Mouse (Mus musculus) c-Kit-positive CD71-positive TER-119-positive erythroid progenitor cells, embryonic 14.5 days (primary cell): ENCODE measurements around the gene Kif14.
A peak's percentile ranks its signal among the peaks of the same experiment; 100 is the strongest.

Experiments used
- DNase-seq: peaks from one replicate; pipeline ENCODE4 v3.0.0-alpha.2; 2013; ENCODE audit warnings: low spot score

Kif14 gene

DNA sequence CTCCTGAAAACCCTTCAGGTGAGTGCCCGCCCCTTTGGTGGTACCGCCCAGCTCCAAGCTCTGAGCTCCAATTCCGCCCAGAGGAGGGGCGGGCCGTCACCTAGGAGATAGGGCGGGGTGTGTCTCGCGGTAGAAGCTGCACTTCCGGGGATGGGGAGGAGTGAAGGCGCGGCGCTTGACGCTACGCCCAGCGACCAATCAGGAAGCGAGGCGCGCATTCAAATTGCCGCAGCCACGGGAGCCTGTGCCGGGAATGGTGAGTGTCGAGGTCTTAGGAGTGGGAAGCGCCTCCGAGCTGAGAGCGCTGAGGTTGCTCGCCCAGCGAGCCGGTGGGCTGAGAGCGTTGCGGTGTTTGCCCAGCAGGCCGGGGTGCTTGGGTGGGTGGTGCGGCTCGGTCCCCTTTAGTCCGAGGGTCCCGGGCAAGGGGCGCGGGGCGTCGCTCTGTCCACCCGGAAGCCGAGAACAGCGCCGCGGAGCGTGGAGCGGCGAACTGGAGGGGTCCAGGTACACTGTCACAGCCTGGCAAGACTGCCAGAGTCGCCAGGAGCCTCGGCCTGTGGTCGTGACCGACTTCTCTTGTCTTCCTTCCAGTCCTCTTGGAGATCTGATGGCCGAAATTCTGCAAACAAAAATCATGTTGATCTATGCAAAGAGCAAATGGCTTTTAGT, at the start of gene Kif14:
Gene Kif14 (plus strand): TSS at position 201 of the 669 bp plus-strand sequence.
- peak; percentile 99 for DNase-seq

DNA sequence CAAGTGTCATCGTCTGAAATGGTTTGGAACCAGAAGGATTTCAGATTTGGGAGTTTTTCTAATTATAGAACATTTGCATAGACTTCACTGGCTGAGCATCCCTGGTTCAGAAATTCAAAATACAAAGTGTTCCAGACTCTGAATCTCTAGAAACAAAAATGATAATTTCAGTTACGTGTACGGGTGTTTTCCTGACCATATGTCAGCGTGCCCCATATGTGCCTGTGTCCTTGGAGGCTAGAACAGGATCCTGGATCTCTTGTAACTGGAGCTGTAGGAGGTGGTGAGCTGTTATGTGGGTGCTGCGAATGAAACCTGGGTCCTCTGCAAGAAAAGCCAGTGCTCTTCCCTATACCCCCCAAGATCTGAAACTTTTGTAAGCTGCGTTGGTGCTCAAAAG, 47.8 kb upstream of the Kif14 start:
- DNase-seq = no peak

DNA sequence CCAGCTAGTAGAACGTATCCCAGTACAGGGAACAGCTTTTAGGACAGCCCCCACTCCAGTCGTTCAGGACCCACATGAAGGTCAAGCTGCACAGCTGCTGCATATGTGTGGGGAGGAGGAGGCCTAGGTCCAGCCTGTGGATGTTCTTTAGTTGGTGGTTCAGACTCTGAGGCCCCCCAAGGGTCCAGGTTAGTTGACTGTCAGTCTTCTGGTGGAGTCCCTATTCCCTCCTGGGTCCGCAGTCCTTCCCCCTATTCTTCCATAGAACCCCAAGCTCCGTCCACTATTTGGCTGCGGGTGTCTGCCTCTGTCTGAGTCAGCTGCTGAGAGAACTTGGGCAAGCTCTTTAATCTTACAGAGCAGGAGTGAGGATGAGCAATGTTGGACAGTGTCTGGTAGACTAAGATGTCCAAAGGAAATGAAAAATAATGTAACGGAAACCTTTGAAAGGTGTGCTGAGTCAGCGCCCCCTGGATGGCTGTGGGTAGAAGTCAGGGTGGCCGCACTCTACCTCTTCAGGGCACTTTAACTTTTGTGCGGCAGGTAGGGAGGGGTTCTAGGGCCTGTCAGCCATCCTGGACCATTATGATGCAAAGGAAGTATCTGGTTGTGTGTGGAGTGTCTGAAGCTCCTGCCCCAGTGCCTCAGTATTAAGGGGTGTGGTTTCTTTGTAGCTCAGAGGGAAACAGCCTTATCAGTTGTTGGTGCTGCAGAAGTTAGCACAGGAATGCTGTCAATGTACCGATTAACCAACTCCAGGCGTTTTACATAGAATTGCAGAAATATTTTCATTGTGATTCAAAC, 38.8 kb upstream of the Kif14 start:
- DNase-seq = peak; percentile 75

DNA sequence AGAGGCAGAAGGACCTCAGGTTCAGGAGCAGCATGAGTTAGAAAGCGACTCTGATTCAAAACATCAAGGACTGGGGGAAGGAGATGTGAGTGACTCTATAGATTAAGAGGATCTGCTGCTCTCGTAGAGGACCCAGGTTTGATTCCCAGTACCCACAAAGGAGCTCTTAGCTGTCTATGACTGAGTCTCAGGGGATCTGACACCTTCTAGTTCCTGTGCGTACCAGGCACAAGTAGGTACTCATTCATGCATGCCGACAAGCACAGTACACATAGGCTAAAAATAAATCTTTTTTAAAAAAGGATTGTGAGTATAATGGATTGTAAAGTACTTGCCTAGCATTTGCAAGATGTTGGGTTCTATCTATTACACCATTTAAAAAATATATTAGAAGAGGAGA, 37.2 kb upstream of the Kif14 start:
- DNase-seq = no peak

DNA sequence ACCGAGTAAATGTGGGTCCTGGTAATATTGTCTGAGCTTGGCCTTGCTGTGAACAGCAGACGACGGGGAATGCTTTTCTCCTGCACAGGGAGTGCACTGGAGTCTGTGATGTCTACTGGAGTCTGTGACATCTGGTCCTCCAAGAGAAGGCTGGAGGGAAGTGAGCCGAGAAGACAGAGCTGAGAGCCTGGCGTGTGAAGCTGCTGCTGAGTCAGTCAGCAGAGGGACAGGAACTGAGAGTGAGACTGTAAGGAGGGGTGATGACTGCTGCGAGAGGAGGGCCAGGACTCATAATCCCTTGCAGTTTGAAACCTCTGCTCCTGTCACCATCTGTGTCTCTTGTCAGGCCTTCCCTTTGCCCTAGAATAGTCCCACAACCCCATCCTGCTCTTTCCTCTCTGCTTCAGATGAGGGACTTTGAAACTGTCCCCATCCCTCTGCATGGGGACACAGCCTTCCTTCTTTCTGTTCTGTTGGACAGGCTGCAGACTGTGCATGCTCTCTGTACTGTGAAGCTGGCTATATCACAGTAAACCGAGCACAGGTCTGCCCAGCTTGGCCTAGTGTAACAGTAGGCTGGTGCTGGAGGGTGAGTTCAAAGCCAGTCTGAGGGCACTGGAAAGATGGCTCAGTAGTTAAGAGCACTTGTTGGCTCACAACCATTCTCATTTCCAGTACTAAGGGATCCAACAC, 35.9 kb upstream of the Kif14 start:
- DNase-seq = no peak

DNA sequence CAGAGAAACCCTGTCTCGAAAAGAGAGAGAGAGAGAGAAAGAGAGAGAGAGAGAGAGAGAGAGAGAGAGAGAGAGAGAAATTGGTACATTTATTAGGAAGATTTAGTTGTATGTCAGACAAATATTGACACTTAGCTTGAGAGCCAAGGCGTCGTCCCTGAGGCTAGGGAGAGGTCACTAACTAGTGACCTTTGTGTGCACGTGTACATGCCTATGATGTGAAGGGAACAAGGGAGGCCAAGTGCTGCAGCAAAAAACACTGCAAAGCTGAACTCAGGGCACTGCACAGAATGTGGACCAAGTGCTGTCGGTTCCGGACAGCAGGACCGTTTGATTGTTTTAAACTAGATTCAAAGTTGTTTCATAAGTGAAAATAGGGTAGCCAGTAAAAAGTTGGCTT, 25.4 kb upstream of the Kif14 start:
- no peak for DNase-seq

DNA sequence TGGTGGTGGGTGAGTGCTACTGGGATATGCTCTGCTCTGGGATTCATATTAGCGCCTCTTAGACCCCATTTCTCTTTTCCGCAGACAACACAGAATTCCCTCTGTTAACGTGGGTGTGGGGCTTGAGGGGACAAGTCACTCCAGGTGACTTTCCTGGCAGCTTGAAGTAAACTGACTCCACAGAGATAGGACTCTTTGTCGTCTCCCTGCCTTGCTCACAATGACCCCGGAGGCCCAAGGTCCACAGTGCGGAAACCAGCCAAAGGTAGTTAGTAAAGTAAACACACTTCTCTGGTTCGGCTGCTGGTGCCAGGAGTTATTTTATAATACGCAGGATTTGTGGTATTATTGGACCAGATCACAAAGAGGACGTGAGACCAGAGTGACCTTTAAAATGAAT, 23.3 kb upstream of the Kif14 start:
- DNase-seq = no peak

DNA sequence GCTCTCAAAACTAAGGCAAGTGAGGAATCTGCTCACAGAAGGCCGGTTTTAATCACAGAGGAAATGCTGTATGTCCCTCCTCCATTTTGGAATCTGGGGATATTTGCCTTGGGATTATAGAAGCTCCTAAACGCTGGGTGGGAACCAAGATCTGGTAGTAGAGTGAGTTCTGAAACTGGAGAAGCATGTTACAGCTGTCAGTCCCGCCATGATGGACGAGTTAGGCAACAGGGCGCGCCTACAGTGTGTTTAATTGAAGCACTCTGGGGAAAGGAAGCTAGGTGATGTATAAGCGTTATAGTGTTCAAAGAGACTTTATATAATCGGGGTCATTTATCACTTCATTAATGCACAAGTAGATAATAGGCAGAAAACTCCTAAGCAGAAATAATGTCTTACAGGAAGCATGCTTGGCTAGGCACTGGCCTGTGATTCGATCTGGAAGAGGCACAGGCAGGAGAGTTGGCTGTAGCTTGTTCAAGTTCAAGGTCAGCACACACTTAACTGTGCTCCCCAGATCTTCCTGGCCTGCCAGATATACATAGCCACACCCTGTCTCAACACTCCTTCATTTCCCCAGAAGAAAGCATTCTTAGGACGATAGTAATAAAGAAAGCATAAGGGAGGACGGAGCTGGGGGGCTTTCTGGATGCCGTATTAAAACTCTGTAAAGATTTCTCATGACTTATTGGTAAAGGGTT, 21.4 kb upstream of the Kif14 start:
- peak; percentile 85 for DNase-seq

DNA sequence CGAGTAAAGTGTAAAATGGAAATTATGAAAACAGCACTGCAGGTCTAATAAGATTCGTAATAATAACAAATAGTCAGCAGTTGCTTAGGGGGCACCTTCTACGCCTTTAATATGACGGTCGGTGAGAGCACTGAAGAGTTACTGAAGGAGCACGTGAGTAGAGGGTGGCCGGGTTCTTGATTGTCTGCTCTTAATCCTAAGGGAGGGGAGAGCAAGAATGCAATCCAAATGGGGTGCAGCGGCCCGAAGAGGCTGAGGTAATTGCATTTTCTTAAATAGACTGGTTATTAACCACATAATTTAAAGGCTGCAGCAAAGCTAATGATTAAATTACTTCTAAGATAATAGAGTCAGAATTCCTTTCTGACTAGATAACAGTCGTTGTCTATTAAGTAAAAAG, 19.2 kb upstream of the Kif14 start:
- DNase-seq = no peak

DNA sequence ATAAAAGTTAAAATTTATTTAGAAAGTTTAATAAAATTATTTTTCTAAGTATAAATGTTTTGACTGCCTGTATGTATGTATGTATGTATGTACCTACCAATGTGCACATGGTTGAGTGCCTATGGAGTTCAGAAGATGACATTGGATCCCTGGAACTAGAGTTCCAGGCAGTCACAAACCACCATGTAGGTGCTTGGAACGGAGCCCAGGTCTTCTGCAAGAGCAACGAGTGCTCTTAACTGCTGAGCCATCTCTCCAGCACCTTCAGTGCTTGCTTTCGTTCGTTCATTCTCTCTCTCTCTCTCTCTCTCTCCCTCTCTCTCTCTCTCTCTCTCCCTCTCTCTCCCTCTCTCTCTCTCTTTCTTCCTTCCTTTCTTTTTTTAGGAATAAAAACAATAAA, 18.8 kb upstream of the Kif14 start:
- no peak for DNase-seq

DNA sequence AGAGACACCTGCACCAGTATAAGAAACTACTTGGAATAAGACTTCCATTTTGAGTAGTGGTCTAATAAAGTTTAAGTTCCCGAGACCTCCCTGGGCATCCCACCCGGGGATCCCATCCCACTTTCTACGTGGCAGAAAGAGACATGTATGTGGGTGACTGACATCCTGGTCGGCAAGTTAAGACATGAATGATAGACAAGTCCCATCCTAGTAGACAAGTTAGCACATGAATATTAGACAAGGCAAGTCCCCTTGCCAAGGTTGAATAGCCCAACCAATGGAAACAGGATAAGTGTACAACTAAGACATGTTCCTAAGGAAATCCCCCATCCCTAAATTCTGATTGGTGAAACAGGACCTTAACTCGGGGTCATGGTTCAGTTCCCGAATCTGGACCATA, 16.6 kb upstream of the Kif14 start:
- DNase-seq = no peak

DNA sequence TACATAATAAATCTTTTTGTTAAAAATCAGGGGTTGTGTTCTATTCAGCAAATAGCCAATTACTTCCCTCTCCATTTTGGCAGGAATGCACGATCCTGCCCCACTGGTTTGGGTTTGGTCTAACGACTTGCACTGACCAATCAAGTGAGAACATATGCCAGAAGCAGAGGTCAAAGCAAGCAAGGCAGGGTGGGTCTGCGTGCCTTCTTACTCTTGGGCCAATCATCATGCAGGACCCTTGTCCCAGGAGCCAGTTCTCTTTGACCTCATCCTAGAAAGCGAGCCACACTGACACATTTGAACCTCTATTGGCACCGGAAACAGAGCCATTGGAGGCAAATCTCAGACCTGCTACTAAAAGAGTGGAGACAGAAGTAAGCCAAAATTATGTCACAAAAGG, 15.9 kb upstream of the Kif14 start:
- no peak for DNase-seq

DNA sequence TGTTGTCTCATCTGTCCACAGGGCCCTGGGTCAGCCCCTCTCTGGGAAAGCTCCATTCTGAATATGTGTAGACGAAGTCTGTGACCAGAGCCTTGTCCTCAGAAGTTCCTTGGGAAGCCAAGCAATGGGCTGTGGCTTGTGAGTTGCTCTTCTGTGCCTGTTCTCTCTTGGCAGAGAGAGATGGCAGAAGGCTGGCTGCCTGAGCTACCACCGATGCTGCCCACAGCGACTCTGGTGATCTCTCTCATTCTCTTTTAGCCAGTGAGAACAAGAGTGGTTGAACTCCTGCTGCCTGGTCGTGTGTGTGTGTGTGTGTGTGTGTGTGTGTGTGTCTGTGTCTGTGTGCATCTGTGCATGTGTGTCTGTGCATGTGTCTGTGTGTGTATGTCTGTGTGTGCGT, 13.7 kb upstream of the Kif14 start:
- DNase-seq = no peak

DNA sequence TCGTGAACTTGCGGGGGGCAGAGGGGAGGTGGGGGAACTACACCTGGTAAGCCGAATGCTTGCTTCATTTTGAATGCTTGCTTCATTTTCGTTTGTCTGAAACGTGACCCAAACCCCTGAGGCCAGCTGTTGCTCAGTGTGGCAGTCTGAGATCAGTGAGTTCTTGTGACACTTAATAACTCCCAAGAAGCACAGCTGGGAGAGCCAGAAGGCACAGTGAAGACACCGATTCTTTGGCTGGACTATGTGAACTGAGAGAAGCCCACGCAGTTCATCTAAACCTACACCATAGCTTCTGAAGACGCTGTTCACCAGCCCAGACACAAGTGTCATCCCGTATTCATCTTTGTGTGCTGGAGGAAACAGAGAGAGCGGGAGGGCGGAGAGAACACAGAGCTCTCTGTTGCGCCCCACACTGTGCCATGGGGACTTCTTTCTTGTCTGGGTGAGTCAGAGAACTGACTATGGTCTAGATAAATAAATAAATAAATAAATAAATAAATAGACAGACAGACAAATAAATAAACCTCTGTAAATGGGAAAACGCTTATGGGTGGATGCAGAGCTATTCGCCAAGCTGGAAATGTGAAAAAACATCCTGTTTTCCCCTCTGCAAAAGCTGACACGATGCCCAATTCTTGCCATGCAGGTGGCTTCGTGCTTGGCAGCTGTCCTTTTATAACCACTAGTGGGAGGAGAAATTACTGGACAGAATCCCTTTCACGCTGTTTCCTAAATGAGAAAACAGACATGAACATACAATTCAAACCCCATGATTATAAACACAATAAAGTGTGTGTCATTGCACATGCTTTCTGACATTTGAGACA, 10.2 kb upstream of the Kif14 start:
- no peak for DNase-seq

DNA sequence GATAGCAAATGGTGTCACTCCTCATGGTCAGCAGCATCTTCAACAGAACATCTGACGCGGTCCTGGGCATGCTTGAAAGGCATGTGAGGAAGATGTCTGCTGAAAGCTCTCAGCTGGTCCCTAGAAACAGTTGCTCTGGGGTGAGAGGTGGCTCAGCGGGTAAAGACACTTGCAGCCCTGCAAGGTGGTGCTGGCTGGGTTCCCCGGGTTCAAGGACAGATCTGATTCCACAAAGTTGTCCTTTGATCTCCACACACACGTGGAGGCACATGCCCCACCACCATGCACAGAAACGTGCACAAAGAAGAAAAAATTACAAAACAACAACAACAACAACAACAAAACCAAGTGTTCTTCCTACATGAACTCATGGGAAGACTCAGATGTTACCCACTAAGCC, 9.4 kb upstream of the Kif14 start:
- DNase-seq = no peak

DNA sequence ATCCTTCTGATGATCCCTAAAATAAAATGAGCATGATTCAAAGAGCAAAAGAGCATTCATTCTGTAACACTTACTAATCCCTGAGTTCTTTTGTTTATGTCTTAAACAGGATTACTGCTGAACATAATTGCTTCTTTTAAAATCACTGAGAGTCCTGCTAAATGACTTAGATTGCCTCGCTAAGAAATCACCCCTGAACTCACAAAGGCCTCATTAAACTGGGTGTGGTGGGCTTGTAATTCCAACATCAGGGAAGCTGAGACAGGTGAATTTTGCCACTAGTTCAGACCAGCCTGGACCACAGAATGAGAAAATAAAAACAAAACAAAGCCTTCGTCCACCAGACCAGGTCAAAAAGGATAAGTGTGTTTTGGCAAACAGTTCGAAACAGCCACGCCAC, 8.7 kb upstream of the Kif14 start:
- no peak for DNase-seq

DNA sequence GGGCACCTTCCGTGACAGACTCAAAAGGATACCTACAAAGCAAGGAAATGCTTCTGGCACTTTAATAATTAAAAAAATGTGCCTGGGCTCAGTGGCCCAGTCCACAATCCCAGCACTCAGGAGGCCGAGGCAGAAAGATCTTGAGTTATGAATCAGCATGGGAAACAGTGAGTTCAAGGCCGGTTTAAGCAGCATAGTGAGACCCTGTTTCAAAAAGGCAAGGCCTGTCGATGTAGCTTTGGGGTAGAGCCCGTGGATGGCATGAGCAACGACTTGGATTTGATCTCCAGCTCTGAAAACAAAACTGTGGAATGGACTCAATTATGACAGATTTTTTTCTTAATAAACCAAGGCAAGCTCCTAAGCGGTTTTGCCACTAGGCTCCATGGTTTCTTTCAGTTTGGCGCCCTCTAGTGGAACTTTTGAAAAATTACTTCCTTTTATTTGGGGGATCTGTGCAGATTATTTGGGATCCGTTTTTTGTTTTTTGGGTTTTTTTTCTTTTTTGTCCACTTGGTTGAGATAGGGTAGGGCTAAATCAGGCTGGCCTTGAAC, 7.4 kb upstream of the Kif14 start:
- DNase-seq = peak; percentile 82

DNA sequence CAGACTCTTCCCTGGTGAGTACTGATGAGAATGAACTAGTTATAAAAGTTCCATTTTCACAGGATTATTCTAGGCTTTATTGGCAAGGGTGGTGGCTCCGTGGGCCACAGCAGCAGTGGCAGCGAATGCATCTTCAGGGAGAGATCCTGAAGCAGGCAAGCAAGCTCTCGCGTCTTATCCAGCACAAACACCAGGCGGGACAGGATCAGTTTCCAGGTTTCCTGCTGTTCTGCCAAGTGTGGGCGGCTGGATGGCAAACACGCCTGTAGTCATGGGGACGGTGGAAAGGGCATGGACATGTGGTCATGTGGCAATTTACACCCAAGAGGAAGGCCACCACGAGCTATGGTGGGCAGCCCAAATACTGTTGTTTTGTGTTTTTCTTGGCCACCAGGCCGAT, 3.7 kb upstream of the Kif14 start:
- DNase-seq = no peak

DNA sequence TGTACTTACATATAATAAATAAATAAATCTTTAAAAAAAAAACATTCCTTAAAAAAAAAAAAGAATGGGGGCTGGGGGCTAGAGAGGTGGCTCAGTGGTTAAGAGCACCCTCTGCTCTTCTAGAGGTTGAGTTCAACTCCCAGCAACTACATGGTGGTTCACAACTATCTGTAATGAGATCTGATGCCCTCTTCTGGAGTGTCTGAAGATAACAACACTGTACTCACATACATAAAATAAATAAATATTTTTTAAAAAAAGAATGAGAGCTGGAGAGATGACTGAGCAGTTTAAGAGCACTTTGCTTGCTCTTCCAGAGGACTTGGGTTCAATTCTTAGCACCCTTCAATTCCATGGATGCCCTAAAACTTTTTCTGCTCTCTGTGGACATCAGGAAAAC, 975 bp upstream of the Kif14 start:
- no peak for DNase-seq

DNA sequence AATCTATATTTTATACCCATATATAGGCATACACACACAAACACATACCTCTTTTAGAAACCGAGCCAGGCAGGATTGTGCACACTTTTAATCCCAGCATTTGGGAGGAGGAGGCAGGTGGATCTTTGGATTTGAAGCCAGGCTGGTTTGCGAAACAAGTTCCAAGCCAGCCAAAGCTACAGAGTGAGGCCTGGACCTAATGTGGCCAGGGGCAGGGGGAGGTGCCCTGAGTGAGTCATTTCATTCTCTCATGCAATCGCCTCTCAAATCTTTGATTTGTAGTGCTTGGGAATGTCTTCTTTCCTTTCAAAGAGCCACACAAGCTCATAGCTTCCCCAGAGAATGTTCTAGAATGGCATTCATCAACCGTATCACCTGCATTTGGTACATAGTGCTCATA, 3.3 kb downstream of the Kif14 start:
- no peak for DNase-seq

DNA sequence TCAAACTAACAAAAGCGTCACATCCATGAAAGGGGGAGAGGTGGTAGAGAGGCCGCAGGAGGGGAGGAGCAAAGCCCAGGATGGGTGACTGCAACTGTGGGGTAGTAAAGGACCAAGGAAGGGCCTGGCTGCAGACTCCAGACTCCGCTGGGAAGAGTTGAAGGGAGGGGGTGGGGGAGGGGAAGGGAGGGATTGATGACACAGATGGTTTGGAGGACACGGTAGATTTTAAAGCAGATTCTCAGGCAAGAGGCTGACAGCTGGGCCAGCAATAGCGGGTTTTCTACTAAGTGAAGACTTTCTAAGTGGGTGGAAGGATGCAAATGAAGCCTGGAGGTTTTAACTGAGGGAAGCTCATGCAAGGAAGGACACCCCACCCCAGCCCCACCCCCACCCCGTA, 4.3 kb downstream of the Kif14 start:
- no peak for DNase-seq
